Mouse (Mus musculus) brain, embryonic 18.5 days (tissue): ENCODE data around the gene Grpel1.

Experiments used
- DNase-seq: peaks from one replicate; pipeline ENCODE4 v3.0.0-alpha.2; 2012; ENCODE audit warnings: low read depth, low spot score

The Grpel1 gene

GRCm38 (mm10) chr5:36510956-36511355, 46.2 kb downstream of the Grpel1 start:
- no peak for DNase-seq

DNA sequence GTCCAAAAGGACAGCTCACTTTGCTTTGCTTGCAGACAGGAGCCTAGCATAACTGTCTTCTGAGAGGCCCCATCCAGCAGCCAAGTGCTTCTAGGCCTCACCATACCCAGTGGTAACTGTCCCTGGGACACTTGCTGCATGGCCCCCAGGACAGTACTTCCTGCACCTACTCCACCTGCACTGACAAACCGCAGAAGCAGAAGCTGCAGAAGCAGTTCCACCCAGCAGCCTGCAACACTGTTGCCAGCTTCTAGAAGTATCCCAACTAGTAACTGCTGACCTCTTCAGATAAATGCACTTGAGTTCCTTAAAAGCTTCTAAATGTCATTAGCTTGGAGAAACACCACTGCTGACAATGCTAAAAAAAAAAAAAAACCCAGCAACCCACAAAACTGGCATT, 50.3 kb downstream of the Grpel1 start:
- DNase-seq = no peak

GRCm38 (mm10) chr5:36515558-36515957, 50.8 kb downstream of the Grpel1 start:
- DNase-seq = no peak

DNA sequence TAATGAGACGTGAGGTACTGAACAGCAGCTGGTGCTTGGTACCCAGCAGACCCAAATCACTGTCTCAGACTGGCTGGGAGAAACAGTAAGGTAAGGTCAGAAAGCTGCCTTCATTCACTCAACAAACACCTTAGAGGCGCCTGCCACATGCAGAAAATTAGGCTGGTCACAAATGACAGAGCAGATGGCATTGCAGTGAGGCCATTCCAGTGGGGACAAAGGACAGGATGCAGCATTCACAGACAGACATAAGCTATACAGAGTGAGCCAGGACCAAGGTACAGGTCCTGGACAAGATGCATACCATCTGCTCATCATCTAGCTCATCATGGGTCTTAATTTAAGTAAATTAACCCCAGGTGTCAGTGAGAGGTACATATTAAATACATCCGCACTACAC, 52.8 kb downstream of the Grpel1 start:
- DNase-seq = no peak

DNA sequence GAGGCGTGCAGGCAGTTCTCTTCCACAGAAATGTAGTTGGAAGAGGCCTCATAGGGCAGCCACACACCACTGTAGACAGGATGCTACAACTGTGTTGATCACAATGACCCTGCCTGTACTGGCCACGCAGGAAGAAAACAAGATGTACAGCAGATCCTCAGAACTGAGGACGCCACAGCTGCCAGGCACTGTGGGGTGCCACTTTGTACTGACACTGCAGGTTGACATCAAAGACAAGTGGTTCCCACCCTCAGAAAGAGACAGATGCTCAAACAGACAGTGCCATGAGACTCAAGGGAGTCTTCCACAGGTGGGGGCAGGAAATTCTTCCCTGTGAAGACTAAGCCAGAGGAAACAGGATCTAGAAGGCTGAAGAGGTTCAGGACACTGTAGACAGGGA, 55.0 kb downstream of the Grpel1 start:
- DNase-seq = no peak

DNA sequence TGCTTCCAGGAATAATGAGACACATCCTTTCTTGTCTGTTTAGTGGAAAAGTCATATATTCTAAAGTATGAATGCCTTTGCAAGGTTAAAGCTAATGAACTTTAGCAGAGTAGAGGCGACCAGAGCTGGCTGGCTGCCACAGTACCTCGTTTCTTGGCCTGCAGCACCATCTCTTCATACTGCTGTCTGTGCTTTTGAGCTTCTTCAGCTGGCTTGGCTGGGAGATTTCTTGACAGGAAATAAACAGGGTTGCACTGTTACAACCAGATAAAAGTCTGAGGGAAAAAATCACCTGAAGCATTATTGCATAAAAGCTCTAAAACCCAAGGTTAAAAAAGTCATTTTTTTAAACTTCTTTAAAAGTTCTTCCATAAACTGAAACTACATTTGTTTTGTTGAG, 58.0 kb downstream of the Grpel1 start:
- DNase-seq = no peak

DNA sequence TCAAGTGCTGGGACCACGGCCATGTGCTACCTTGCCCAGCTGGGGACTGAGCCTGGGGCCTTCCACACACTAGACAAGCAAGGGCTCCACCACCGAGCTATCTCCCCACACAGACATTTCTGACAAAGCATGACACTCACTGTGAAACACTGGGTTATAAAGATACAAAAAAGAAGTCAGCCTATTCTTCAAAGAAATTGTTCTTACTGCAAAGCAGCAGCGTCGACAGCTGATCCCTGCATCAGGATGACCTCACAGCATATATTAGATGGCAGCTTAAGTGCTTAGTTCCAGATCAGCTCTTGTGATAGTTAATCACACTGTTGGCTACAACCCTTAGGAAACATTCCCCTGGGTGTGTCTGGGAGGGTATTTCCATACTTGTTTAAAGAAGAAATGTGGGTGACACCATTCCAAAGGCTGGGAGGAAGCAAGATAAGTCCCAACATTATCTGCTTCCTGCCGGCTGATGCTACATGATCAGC, 58.5 kb downstream of the Grpel1 start:
- DNase-seq = no peak
